Mouse (Mus musculus) heart, adult 8-10 months (tissue): ENCODE data around the gene Lhx3. TPM values are rescaled to one million over a fixed set of nuclear protein-coding genes. Genes with fewer than 3 reads are reported as not detected.
A peak's percentile ranks its signal among the peaks of the same experiment; 100 is the strongest.

Source experiments
- DNase-seq: peaks from one replicate; pipeline ENCODE4 v3.0.0; 2022; ENCODE audit warnings: low spot score
- total RNA-seq, 4 experiments: library from RNA; stranded (reverse); gene quantifications; 2 replicates each; pipeline ENCODE4 v1.2.4; 2022

The Lhx3 gene
- total RNA-seq, result not detected

DNA sequence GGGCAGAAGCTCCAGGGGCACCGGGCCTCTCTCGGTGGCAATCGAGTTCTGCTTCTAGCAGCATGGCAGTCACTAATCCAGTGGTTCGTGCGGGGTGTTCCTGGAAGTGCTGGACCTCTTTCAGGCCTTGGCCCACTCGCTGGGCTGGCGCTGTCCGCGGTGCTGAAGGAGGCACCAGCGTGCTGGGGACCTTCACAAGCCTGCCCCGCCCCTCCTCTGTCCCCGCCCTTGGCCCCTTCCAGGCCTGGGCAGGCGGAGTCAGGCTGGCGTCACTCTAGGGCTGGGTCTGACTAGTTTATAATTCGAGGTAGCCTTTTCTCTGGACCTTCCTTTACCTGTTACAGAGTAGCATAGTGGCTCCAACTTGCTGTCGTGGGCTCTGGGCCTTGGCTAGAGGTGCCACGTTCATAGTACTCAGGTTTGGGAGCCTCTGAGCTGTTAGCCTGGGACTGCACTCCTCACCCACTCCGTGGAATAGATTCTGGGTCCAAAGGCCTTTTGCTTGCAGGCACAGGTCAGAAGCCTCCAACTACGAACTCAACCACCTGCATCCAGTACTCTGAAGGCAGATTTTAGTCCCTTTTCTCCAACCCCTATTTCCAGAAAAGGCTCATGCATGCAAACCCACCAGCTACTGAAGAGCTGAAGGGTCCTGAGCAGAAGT, at the start of gene Lhx3:
Lhx3 (minus strand) TSS at position 164 of the 664 bp plus-strand sequence.
- DNase-seq, result peak; percentile 54

DNA sequence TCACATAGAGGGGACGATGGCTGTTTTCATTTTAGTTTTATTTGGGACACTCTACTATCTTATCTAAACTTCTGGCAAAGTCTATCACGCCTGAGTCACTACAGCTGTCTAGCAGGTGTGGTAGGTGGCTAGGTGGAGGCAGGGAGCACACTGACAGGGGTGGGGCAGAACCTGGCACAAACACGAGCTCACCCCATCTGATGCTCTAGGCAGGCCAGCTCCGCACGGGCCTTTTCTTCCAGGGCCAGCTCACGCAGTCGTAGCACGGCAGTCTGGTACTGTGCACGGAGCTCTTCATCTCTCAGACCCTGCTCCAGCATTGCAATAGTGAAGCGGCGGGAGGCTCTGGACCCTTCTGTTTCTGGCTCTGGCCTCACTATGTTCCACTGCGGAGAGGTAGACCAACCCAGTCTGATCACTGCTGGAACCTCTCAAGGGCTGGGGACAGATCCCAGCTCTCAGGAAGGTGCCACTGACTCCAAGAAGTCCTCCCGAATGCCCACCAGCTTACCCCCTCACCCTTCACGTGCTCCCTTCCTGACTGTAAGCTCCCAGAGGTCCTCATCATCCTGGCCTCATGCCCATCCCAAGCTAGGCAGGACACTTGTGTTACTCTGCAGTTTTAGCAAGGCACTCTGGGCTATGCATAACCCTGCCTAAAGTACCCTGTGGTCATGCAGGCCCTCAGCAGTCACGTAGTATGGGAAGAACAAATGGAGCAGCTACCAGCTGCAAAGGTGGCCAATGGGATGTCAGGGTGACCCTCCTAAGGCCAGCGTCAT, 49.4 kb upstream of the Lhx3 start:
- no peak for DNase-seq

DNA sequence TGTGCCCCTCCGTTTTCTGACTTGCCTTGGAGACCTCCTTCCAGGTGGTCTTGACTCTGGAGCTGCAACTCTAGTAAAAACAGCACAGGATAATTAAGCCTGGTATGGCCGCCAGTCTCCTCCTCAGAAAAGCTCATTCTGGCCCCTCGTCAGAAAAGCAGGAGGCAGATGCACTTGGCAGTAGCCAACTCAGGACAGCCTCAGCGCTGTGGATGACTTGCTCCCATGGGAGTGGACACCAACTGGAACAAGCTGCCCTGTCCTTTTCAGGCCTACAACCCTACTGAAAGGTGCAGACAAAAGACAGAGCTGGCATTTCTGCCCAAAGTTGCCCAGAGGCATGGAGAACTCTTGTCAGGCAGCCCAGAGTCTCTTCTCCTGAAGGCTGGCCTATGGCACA, 46.7 kb upstream of the Lhx3 start:
- no peak for DNase-seq

DNA sequence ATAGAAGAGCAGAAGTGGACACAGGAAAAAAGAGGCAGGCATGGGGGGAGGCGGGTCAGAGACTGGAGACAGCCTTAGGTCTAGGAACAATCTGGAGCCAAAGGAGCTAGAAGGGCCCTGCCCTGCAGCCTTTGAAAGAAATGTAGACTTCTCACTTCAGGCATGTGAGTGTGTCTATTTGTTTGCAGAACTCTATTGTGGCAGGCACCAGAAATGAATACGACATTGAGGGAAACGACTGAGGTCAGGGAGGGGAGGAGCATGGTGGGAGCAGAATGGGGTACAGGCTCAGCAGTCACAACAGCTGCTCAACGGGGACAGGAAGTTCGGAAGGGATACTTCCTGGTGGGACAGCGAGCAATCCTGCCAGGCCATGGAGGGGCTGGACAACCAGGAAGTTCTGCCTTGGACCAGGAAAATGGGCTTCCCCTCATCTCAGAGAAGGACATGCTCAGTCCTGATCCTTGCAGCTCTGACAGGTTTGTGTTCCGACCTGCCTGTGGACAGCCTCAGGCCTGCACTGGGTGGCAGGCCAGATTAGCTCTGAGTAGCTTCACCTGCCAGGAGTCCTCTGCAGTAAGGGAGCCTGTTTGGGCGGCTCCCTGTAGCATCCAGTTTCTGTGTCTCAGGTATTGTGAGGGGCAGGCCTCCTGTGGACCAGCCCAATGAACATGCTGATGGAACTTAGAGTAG, 44.6 kb upstream of the Lhx3 start:
- DNase-seq, result no peak

DNA sequence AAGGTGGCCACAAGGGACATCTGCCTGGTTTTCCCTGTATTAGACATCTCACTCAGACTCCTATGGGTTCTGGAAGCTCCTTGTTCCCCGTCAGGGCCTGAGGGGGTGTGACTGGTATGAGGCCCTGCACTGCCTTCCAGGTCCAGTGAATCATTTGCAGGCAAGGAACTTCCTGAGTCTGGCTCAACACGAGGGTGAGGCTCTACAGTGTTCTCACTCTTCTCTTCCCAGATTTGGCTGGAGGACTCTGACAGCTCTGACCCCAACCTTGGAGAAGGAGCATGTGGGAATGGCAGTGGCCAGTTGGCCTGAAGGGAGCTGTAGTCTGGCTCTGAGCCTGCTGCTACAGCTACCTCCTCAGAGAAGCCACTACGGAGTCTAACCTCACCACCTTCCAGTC, 39.4 kb upstream of the Lhx3 start:
- DNase-seq, result no peak

DNA sequence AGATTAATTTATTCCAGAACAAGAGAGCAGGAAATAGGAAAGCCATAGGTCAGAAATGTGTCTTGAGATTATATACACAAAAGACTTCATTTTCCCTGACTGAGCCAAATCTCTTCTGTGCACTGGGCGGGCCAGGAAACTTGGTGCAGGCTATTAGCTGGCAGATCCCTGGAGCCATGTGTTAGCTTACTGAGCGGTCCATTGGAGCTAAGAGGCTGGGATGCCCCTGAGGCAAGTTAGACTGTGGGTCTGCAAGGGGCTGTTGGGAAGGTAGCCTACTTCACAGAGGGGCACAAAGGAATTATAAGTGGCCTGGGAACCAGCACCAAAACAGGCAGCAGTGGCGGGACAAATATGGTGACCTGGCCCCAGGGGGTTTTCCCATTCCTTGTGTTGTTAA, 32.8 kb upstream of the Lhx3 start:
- DNase-seq, result no peak

DNA sequence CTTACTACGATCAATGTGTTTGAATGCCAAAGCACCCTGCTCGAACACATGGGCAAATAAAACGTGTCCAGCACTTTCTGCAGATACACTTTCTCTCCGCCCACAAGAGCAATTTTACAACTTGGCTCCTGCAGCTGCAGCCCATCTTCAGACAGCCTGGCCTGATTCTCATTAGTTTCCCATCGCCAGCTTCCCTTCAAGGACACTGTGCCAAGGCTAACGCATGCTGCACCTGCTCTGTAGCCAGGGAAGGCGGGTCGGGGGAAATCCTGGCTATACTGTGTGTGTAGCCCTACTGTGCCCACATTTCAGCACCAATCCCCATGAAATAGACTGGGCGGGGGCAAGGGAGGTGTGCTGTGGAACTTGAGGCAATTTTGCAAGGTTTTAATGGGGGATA, 32.2 kb upstream of the Lhx3 start:
- no peak for DNase-seq

DNA sequence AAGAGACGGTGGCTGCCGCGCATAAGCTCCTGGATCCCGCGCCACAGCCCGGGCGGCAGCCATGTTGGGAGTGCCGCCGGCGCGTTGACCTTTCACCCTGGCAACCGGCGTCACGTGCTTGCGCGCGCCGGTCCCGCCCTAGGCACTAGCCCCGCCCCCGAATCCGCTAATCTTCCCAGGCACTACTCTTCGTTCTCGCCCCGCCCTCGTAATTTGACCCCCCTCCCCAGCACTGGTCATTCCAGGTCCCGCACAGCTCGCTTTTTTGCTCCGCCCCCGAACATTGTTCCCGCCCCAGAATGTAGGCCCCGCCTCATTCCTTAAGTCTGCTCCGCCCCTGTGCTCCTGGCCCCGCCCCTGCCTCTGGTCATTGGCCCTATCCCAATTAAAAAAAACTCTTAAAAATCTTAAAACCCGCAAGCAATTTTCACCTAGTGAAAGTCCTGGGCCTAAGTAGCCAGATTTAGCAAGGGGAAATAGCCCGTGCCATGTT, 29.2 kb upstream of the Lhx3 start, which contains the start of gene Qsox2:
Qsox2 (minus strand) TSS at position 236 of the 493 bp plus-strand sequence.
- DNase-seq, result peak; percentile 86

DNA sequence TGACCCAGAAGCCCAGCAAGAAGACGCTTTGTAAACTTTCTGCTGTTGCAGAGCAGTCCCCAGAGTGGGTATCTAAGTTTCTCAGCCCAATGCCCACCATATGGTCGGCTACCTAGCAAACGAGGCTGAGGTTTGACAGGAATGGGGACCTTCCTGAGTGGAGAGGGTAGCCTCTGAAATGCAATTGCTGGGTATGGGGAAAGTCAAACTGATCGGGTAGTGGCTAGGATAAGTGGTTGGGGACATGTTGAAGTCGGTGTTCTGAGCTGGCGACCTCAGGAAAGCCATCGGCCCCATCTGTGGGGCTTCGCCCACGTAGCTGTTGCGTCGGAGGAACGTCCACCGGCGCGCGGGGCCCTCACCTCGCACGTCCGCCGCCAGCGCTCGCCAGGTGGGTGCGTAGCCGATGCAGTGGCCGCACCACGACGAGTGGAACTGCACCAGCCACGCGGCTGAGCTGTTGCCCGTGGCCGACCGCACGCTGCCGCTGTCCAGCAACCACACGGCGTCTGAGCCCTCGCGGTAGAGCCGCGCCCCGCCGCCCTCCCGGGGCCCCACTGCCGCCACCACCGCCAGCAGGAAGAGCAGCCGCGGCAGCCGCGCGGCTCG, 28.7 kb upstream of the Lhx3 start:
- no peak for DNase-seq

DNA sequence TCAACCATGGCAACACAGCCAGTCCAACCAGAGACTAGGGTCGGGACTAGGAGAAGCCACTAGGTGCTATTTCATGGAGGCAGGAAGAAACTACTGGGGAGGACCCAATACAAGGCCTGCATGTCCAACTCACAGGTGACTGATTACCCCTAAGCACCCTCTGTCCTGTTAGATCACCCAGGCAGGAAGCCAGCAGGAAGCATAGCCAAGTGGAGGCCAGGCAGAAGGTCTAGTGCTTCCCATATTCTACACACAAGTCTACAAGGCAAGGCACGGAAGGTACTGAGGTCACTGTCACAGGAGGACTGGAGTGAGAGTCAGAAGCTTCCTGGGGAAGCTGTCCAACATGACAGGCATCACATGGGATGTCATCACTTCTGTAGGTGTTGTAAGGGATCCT, 26.7 kb upstream of the Lhx3 start:
- DNase-seq, result peak; percentile 27

DNA sequence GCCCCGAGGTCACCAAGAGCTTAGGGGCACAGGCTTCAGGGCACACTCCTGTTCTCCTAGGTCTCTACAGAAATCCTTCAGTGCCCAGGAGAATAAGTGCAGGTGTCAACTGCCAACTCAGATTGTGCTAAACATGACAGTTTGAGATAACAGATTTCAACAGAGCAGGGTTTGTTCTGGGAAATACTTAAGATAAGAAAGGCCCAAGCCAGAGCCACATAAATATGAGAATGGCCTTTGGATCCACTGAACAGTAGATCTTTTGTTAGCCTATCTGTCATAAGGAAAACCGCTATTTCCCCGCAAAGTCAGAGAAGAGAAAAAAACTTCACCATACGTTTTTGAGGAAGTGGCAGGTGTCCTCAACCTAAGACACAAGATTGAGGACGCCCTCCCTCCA, 26.2 kb upstream of the Lhx3 start:
- no peak for DNase-seq

DNA sequence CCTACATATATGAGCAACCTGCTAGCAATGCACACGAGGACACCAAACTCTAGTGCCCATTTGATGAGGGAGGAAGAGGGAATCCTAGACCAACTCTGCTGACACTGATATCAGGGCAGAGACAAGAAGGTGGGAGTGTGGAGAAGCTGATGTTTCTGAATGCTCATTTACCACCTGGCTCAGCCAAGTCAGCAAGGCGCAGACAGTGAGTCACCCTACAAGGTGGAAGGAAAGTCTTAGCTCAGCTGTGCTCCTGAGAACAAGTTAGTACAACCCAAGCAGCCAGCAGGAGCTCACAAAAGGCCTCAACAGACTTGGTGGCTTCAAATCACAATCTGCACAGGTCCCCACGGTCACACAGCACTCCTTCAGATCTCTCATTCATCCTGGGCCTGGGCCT, 23.3 kb upstream of the Lhx3 start:
- no peak for DNase-seq

DNA sequence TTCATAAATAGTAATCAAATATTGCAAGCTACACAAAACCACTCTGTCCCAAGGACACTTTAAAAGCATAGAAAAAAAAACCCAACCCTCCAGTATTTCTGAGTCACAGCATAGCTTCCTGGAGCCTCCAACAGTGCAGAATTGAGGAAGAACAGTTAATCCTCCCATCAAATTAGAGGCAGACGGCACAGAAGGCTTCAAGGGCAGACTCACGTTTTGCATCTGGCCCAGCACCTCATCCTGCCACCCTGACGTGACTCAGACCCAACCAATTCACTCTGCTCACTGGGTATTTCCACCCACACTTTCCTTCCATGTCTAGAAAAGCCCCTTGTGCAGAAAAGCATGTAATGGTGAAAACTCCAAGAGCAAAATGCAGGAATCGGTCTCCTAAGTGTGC, 22.2 kb upstream of the Lhx3 start:
- DNase-seq, result no peak

DNA sequence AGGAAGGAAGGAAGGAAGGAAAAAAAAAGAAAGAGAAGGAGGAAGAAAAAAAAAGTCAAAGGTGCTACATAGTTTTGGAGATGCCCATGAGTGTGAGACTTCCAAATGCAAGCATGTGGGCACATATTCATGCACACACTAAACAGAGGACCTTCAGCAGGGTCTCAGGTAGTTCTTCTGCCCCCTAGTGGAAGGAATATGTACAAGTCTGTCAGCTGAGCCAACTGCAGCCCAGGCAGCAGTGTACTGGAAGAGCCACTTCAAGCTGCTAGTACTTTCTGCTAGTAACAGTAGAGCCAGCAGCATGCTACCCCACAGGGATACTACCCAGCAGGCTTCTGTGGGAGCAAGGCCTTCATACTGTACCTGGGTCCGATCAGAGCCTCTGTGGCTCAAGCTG, 19.7 kb upstream of the Lhx3 start:
- peak; percentile 44 for DNase-seq

DNA sequence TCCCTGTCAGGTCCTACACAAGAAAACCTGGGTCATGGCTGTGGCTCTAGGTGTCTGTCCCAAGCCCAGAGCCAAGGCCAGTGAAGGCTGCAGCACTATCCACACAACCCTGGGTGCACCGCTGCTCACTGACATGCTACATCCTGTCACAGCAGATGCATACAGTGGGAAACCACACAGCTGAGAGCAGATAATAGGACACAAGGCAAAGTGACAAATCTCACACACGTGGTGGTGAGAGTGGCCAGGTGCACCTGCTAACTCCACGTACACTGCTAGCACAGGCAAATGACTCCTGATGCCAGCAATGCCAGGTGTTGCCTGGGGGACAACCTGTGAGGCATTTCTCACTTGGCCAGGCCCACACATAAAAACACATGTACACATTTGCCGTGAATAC, 17.2 kb upstream of the Lhx3 start:
- no peak for DNase-seq

DNA sequence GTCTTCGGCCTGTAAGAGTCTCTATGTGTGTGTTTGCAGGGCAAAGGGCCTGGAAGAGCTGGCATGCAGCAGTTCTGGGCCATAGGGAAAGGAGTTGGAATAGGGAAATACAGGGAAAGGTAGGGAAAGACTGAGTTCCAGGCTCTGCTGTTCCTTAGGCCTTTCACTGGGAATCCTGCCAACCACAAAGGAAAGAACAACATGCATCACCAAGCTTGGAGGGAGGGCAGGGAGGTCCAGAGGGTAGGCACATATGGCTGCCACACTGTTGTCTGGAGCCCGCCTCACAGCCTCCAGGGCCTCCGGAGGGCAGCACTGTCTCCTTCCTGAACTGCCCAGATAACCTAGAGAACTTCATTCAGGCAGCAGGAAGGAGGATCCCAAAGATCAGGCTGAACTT, 15.9 kb upstream of the Lhx3 start:
- no peak for DNase-seq

DNA sequence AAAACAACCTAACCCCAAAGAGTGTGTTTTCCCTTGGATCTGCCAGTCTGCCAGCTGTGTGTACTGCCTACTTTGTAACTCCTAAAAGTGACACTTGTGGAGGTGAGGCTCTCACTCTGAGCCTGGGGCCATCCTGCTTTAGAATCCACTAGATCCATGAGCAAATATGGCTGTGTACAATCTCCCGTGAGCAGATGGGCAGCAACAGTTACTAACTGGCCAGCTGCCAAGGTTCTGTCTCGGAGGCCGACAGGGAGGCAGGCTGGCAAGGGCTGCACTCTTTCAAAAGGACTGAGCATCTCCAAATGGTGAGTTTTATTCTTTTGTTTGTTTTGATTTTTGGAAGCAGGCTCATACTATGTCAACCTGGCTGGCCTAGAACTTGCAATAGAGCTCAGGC, 6.4 kb upstream of the Lhx3 start:
- no peak for DNase-seq

DNA sequence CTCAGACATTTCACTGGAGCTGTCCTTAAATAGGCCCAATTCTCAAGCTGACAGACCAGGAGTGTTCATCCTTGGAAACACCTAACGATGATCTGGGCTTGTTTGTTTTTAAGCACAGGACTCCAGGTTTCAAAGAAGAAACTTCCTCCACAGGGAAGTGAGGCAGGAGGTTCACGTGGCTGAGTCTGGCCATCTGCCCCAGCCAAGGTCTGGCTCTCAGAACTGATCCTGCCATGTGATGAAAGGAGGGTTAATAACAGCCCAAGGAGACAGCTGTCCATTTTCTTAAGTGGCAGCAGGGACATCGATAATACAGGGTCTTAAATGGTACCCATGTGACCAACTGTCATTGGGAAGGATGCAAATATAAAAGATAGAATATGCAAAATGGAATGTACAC, 1.5 kb upstream of the Lhx3 start:
- no peak for DNase-seq

DNA sequence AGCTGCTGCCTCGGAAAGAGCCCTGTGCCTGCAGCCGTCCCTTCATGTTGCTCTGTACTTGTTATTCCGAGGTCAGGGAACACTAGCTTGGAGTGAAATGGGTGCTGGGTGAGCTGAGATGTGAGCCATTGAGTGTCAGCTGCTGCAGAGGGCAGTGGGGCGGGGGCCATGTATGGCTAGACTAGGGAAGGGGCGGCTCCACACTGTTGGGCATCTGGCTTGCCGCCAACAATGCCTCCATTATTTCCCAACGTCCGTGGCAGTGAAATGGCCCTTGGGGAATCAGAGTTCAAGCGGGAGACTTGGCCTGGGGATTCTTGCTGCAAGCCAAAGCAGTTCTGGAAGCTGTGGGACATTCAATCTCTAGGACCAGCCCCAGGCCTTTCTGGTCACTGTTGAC, 530 bp downstream of the Lhx3 start:
- DNase-seq, result no peak

DNA sequence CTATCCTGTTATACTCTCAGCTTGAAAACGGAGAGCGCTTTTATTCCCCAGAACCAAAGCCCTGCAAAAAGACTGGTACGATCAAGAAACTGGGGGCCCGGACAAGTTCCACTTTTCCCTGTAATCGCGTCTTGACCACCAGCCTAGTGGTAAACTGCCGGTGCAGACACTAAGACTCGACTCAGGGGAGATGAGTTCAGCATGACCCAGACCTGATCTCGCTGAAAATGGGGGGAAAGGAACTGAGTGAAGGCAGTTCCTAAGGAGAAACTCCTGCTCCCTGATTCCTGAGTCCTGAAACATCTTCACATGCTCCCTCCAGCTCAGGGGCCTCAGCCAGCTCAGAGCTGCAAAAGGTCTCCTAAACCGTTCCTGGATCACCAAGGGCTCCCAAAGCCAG, 2.3 kb downstream of the Lhx3 start:
- no peak for DNase-seq

DNA sequence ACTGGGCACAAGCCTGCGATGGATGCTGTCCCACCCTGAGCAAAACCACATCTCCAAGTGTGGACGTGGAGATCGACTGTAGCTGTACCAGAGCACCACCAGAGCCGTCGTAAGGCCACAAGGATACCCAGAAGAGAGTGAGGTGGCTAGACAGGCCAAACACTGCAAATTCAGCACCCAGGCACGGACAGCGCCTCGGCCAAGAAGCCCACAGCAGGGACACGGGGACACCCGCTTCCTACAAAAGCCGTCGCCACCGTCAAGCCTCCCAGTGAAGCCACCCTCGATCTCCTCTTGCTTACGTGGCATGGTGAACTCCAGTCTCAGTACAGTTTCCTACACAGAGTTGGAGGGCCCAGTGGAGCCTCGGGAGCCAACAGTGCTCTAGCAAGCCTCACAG, 3.0 kb downstream of the Lhx3 start:
- DNase-seq, result no peak

DNA sequence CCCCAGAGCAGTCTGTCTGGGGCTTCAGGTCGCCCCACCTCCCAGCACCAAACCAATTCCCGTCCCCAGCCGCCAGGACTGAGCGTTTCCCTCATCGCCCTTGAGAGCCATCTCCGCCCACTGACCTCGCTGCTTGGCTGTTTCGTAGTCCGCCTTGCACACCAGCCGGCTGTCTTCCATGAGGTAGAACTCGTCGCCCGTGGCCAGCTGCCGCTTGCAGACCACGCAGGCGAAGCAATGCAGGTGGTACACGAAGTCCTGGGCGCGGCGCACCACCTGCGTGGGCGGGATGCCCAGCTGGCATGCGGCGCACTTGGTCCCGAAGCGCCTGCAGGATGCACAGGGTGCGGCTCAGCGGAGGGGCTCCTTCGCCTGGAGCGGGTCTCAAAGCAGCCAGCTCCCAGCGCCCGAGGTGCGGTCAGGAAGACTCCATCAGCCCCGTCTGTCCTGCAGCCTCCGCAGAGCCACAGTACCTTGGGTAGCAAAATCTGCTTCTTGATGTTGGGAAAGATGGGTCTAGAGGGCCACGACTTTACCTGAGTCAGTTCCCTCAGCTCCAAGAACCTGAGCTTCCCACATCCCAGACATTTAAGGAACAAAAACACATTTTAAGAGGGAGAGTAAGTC, 5.1 kb downstream of the Lhx3 start:
- no peak for DNase-seq
